21 mouse cellular contexts compared by ENCODE assay signal in the genomic region with DNA sequence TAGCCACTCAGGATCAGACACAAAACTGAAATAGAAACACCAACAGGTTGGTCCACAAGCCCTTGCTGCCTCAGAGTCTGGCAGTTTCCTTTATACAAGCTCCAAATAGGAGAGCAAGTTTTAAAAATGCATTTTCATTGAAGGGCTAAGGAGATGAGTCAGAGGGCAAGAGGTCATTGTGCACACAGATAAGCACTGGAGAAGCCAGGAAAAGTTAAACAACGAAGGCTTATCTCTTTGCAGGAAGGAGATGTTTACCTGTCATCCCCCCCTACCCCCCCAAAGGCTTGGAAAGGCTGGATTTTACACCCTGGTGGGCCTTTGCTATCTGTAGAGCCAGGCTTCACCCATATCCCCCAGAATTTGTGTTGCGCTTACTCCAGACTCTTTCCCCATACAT. TPM values are rescaled to one million over a fixed set of nuclear protein-coding genes. Genes with fewer than 3 reads are reported as not detected.
A peak's percentile ranks its signal among the peaks of the same experiment; 100 is the strongest.
DNase-seq lines count a peak whose midpoint lies in the region; ATAC-seq and TF ChIP-seq lines count a peak whose summit lies in the region.
"Had no signal": no experiment of that assay in that cellular context is flagged by ENCODE, and none has a peak within 500 bp of the region (broad histone marks: within the 10 kb centered on the region; RNA-seq: fewer than 3 reads in every experiment).

No protein-coding gene starts in this region.

- no peak overlapping the region for H3K4me3 ChIP-seq in liver, embryonic 12.5 days
- no peak overlapping the region for H3K4me3 ChIP-seq in liver, postnatal 0 days (ENCODE audit: low read depth, low read length)
- no peak overlapping the region for H3K4me3 ChIP-seq in G1E (ENCODE audit: low read depth, low read length)
- H3K4me3 ChIP-seq in intestine, postnatal 0 days (ENCODE audit: low read depth, low read length), result no peak overlapping the region
- no peak overlapping the region for H3K4me3 ChIP-seq in hindbrain, embryonic 13.5 days
- H3K4me3 ChIP-seq: embryonic facial prominence, embryonic 10.5 days; forebrain, embryonic 12.5 days; hindbrain, embryonic 10.5 days; kidney, embryonic 15.5 days; left cerebral cortex, adult 2 months; limb, embryonic 10.5 days; midbrain, embryonic 15.5 days; neural tube, embryonic 15.5 days had no signal

- H3K27ac ChIP-seq in liver, embryonic 12.5 days, result peak overlapping the region; percentile 45
- no peak overlapping the region for H3K27ac ChIP-seq in liver, postnatal 0 days (ENCODE audit: low read depth)
- H3K27ac ChIP-seq in intestine, postnatal 0 days (ENCODE audit: low read depth, low read length), result no peak overlapping the region
- H3K27ac ChIP-seq in hindbrain, embryonic 13.5 days, result no peak overlapping the region
- H3K27ac ChIP-seq: embryonic facial prominence, embryonic 10.5 days; forebrain, embryonic 12.5 days; hindbrain, embryonic 10.5 days; kidney, embryonic 15.5 days; left cerebral cortex, adult 2 months; limb, embryonic 10.5 days; liver, embryonic 14.5 days; midbrain, embryonic 15.5 days; neural tube, embryonic 15.5 days had no signal

- DNase-seq in liver, postnatal 0 days, result no peak
- DNase-seq in 3T3-L1 (ENCODE audit: low read depth, low spot score), result peak; percentile 65
- DNase-seq in G1E (ENCODE audit: low spot score), result no peak
- no peak for DNase-seq in adrenal gland, adult 18-20 months (ENCODE audit: low spot score in 2 of 2)
- DNase-seq: cerebellum, adult 2 months; kidney, postnatal 4 days; layer of hippocampus, adult 9-11 months; spleen, adult 18-20 months had no signal

- no peak for TF ChIP-seq CTCF in liver, postnatal 0 days (IDR thresholded peaks at IDR 0.05; ENCODE audit: low read depth)
- no peak for TF ChIP-seq CTCF in G1E (IDR thresholded peaks at IDR 0.05; ENCODE audit: low read depth, low read length)
- no peak for TF ChIP-seq CTCF in intestine, postnatal 0 days (IDR thresholded peaks at IDR 0.05; ENCODE audit: low read depth)

- H3K4me2 ChIP-seq in liver, embryonic 12.5 days, result no peak overlapping the region
- no peak overlapping the region for H3K4me2 ChIP-seq in liver, postnatal 0 days (ENCODE audit: low read depth, low read length)
- no peak overlapping the region for H3K4me2 ChIP-seq in intestine, postnatal 0 days (replicated peaks; ENCODE audit: low read depth)
- H3K4me2 ChIP-seq in hindbrain, embryonic 13.5 days, result no peak overlapping the region
- H3K4me2 ChIP-seq: forebrain, embryonic 12.5 days; kidney, embryonic 15.5 days; midbrain, embryonic 15.5 days; neural tube, embryonic 15.5 days had no signal

- peaks cover 28% of the 10 kb centered on the region for H3K27me3 ChIP-seq in liver, embryonic 12.5 days (replicated peaks)
- H3K27me3 ChIP-seq in liver, postnatal 0 days (ENCODE audit: insufficient read depth, low read length), result peaks cover 11% of the 10 kb centered on the region
- 0 out of 2 replicates have a peak, but pooled peaks cover 3% of the 10 kb centered on the region for H3K27me3 ChIP-seq in G1E (ENCODE audit: insufficient read depth, low read length)
- H3K27me3 ChIP-seq in intestine, postnatal 0 days (replicated peaks; ENCODE audit: control insufficient read depth, insufficient read depth, low read length), result no peaks in the 10 kb centered on the region
- no peaks in the 10 kb centered on the region for H3K27me3 ChIP-seq in hindbrain, embryonic 13.5 days
- H3K27me3 ChIP-seq: midbrain, embryonic 15.5 days; neural tube, embryonic 15.5 days had no signal

- 39% methylated on average over 2 of the region's 2 CpGs for WGBS in liver, embryonic 12.5 days (ENCODE audit: insufficient replicate concordance)
- WGBS in liver, postnatal 0 days (ENCODE audit: insufficient replicate concordance), result 44% methylated on average over 2 of the region's 2 CpGs
- 37% methylated on average over 2 of the region's 2 CpGs for WGBS in intestine, postnatal 0 days
- 85% methylated on average over 2 of the region's 2 CpGs for WGBS in hindbrain, embryonic 13.5 days

- peaks cover 30% of the 10 kb centered on the region for H3K4me1 ChIP-seq in liver, embryonic 12.5 days
- H3K4me1 ChIP-seq in liver, postnatal 0 days (ENCODE audit: insufficient read depth), result peaks cover 8% of the 10 kb centered on the region; the same call in 1 of the 2 replicates
- H3K4me1 ChIP-seq in G1E (ENCODE audit: insufficient read depth, low read depth, low read length), result no peaks in the 10 kb centered on the region
- no peaks in the 10 kb centered on the region; the same call in 1 of the 2 replicates for H3K4me1 ChIP-seq in intestine, postnatal 0 days (replicated peaks; ENCODE audit: control insufficient read depth, insufficient read depth, low read length)
- H3K4me1 ChIP-seq in hindbrain, embryonic 13.5 days (replicated peaks), result peaks cover 13% of the 10 kb centered on the region

- no peak overlapping the region for H3K9ac ChIP-seq in liver, embryonic 12.5 days
- no peak overlapping the region for H3K9ac ChIP-seq in liver, postnatal 0 days (replicated peaks)
- no peak overlapping the region for H3K9ac ChIP-seq in intestine, postnatal 0 days (ENCODE audit: low read depth, low read length)
- H3K9ac ChIP-seq in hindbrain, embryonic 13.5 days, result no peak overlapping the region
- H3K9ac ChIP-seq: forebrain, embryonic 12.5 days; kidney, embryonic 15.5 days; liver, embryonic 14.5 days; midbrain, embryonic 15.5 days; neural tube, embryonic 15.5 days had no signal

- no peaks in the 10 kb centered on the region for H3K9me3 ChIP-seq in liver, embryonic 12.5 days (replicated peaks)
- H3K9me3 ChIP-seq in liver, postnatal 0 days (ENCODE audit: low read length), result no peaks in the 10 kb centered on the region
- no peaks in the 10 kb centered on the region for H3K9me3 ChIP-seq in G1E (replicated peaks)
- H3K9me3 ChIP-seq in intestine, postnatal 0 days (ENCODE audit: control insufficient read depth), result no peaks in the 10 kb centered on the region
- 0 out of 2 replicates have a peak, but pooled peaks cover 7% of the 10 kb centered on the region for H3K9me3 ChIP-seq in hindbrain, embryonic 13.5 days
- H3K9me3 ChIP-seq: embryonic facial prominence, embryonic 10.5 days; forebrain, embryonic 12.5 days; kidney, embryonic 15.5 days; limb, embryonic 10.5 days; midbrain, embryonic 15.5 days; neural tube, embryonic 15.5 days had no signal

- no peak for TF ChIP-seq EP300 in liver, postnatal 0 days (IDR thresholded peaks at IDR 0.05; ENCODE audit: low read depth)

- peak; percentile 42 for ATAC-seq in liver, embryonic 12.5 days
- ATAC-seq in liver, postnatal 0 days, result no peak
- ATAC-seq in G1E (ENCODE audit: extremely low read depth, insufficient number of reproducible peaks, low FRiP score, poor library complexity, severe bottlenecking), result peak; percentile 28
- peak; percentile 38 for ATAC-seq in intestine, postnatal 0 days
- ATAC-seq in hindbrain, embryonic 13.5 days (ENCODE audit: low FRiP score), result no peak
- ATAC-seq: midbrain, embryonic 15.5 days had no signal

- no peaks in the 10 kb centered on the region for H3K36me3 ChIP-seq in liver, embryonic 12.5 days
- H3K36me3 ChIP-seq in liver, postnatal 0 days (replicated peaks; ENCODE audit: insufficient read depth, low read length), result no peaks in the 10 kb centered on the region
- no peaks in the 10 kb centered on the region for H3K36me3 ChIP-seq in G1E (replicated peaks)
- no peaks in the 10 kb centered on the region for H3K36me3 ChIP-seq in intestine, postnatal 0 days (ENCODE audit: control insufficient read depth, insufficient read depth)
- no peaks in the 10 kb centered on the region for H3K36me3 ChIP-seq in hindbrain, embryonic 13.5 days
- H3K36me3 ChIP-seq: embryonic facial prominence, embryonic 10.5 days; forebrain, embryonic 12.5 days; hindbrain, embryonic 10.5 days; kidney, embryonic 15.5 days; limb, embryonic 10.5 days; midbrain, embryonic 15.5 days; neural tube, embryonic 15.5 days had no signal

RNA-seq across cellular contexts. Expression of gene Gipc2, which starts 5.2 kb away (rescaled TPM):
- 11.3 and 12.3 TPM in 2 replicates for polyA plus RNA-seq in liver, embryonic 12.5 days (2016; fragmentation: Nextera tagmentation; extraction: Ambion mirVana)
- polyA plus RNA-seq in liver, postnatal 0 days (2015; fragmentation: Nextera tagmentation; extraction: Ambion mirVana), result 3.5 and 5.0 TPM in 2 replicates
- not detected in 2 replicates for total RNA-seq in G1E (2014; fragmentation: Nextera tagmentation)
- 0.33 TPM in 1 of 2 replicates, not detected in the other for total RNA-seq in G1E (2017)
- polyA plus RNA-seq in G1E (2012), result not detected in 2 replicates
- 222 and 243 TPM in 2 replicates for polyA plus RNA-seq in intestine, postnatal 0 days (2015; fragmentation: Nextera tagmentation; extraction: Ambion mirVana)
- 8.4 and 9.2 TPM in 2 replicates for polyA plus RNA-seq in hindbrain, embryonic 13.5 days (2015; fragmentation: Nextera tagmentation; extraction: Ambion mirVana)
- total RNA-seq in adrenal gland, adult 18-20 months (2021), result under 1 TPM in 1 of 2 experiments, not detected in 1; 0.30 TPM
- total RNA-seq: granulocyte monocyte progenitor cell, adult 5-6 weeks had no signal

RNA-seq across cellular contexts. Expression of gene Dnajb4, which starts 38.9 kb away (rescaled TPM):
- 35.7 and 36.3 TPM in 2 replicates for polyA plus RNA-seq in liver, embryonic 12.5 days (2016; fragmentation: Nextera tagmentation; extraction: Ambion mirVana)
- 25.9 and 28.8 TPM in 2 replicates for polyA plus RNA-seq in liver, postnatal 0 days (2015; fragmentation: Nextera tagmentation; extraction: Ambion mirVana)
- 27.3 and 32.6 TPM in 2 replicates for total RNA-seq in G1E (2014; fragmentation: Nextera tagmentation)
- total RNA-seq in G1E (2017), result 23.8 and 26.4 TPM in 2 replicates
- polyA plus RNA-seq in G1E (2012), result 1.3 and 2.4 TPM in 2 replicates
- polyA plus RNA-seq in intestine, postnatal 0 days (2015; fragmentation: Nextera tagmentation; extraction: Ambion mirVana), result 17.9 and 20.4 TPM in 2 replicates
- 37.0 and 37.5 TPM in 2 replicates for polyA plus RNA-seq in hindbrain, embryonic 13.5 days (2015; fragmentation: Nextera tagmentation; extraction: Ambion mirVana)
- 10 to 100 TPM; 75.4 to 76.8 TPM for total RNA-seq in adrenal gland, adult 18-20 months (2021)

RNA-seq across cellular contexts. Expression of gene Fubp1, which starts 39.0 kb away (rescaled TPM):
- 143 and 144 TPM in 2 replicates for polyA plus RNA-seq in liver, embryonic 12.5 days (2016; fragmentation: Nextera tagmentation; extraction: Ambion mirVana)
- polyA plus RNA-seq in liver, postnatal 0 days (2015; fragmentation: Nextera tagmentation; extraction: Ambion mirVana), result 33.5 and 37.1 TPM in 2 replicates
- total RNA-seq in G1E (2014; fragmentation: Nextera tagmentation) (313 and 324 TPM in 2 replicates), G1E (2017) (250 and 310 TPM in 2 replicates)
- polyA plus RNA-seq in G1E (2012), result 577 and 846 TPM in 2 replicates
- polyA plus RNA-seq in intestine, postnatal 0 days (2015; fragmentation: Nextera tagmentation; extraction: Ambion mirVana), result 60.6 and 64.8 TPM in 2 replicates
- polyA plus RNA-seq in hindbrain, embryonic 13.5 days (2015; fragmentation: Nextera tagmentation; extraction: Ambion mirVana), result 297 and 299 TPM in 2 replicates
- 100 to 1,000 TPM; 107 to 113 TPM for total RNA-seq in adrenal gland, adult 18-20 months (2021)

Comparison
In these comparisons a context has a peak if more than half of its experiments do, and no peak if none do; other contexts are left out.
1. ATAC-seq: peak in liver, embryonic 12.5 days (single experiment), G1E (single experiment) and intestine, postnatal 0 days (single experiment); none in liver, postnatal 0 days (single experiment) and hindbrain, embryonic 13.5 days (single experiment).
2. RNA of gene Gipc2, which starts 5.2 kb away (polyA plus RNA-seq): 222 to 243 TPM in intestine, postnatal 0 days; 11.3 to 12.3 TPM in liver, embryonic 12.5 days, 8.4 to 9.2 TPM in hindbrain, embryonic 13.5 days, 3.5 to 5.0 TPM in liver, postnatal 0 days and not detected in G1E; every median in the first group is over 10 times any median in the second.